Mouse (Mus musculus) kidney, adult 18-20 months (tissue): ENCODE results near the gene Nf2.

ENCODE experiments used
- DNase-seq: peaks from one replicate; pipeline ENCODE4 v3.0.0; 2021

Nf2 gene

GRCm38 (mm10) chr11:4789691-4790090 is 59.6 kb downstream of the Nf2 start:
- DNase-seq: no peak

- no peak for DNase-seq
Measured at GRCm38 (mm10) chr11:4784629-4785142, 64.7 kb downstream of the Nf2 start.

GRCm38 (mm10) chr11:4783116-4783515 is 66.2 kb downstream of the Nf2 start:
- no peak for DNase-seq

- no peak for DNase-seq
Measured at GRCm38 (mm10) chr11:4780927-4781326, 68.4 kb downstream of the Nf2 start.

- peak; percentile 67 for DNase-seq
Measured at GRCm38 (mm10) chr11:4772925-4773324, 76.4 kb downstream of the Nf2 start.

GRCm38 (mm10) chr11:4771756-4772155 is 77.6 kb downstream of the Nf2 start:
- DNase-seq: no peak

GRCm38 (mm10) chr11:4769881-4770280 is 79.5 kb downstream of the Nf2 start:
- no peak for DNase-seq

- DNase-seq: no peak
Measured at GRCm38 (mm10) chr11:4769293-4769692, 80.0 kb downstream of the Nf2 start.

GRCm38 (mm10) chr11:4768399-4768798 is 80.9 kb downstream of the Nf2 start:
- no peak for DNase-seq

GRCm38 (mm10) chr11:4764476-4764875 is 84.9 kb downstream of the Nf2 start:
- no peak for DNase-seq

GRCm38 (mm10) chr11:4763631-4764030 is 85.7 kb downstream of the Nf2 start:
- no peak for DNase-seq

GRCm38 (mm10) chr11:4762511-4762910 is 86.8 kb downstream of the Nf2 start:
- no peak for DNase-seq

- no peak for DNase-seq
Measured at GRCm38 (mm10) chr11:4761991-4762390, 87.3 kb downstream of the Nf2 start.

- peak; percentile 17 for DNase-seq
Measured at GRCm38 (mm10) chr11:4760438-4760837, 88.9 kb downstream of the Nf2 start.

GRCm38 (mm10) chr11:4757789-4758158 is 91.6 kb downstream of the Nf2 start:
- no peak for DNase-seq

- DNase-seq: no peak
Measured at GRCm38 (mm10) chr11:4756984-4757788, 92.2 kb downstream of the Nf2 start.

- DNase-seq: no peak
Measured at GRCm38 (mm10) chr11:4756460-4756859, 92.9 kb downstream of the Nf2 start.

GRCm38 (mm10) chr11:4754867-4755266 is 94.5 kb downstream of the Nf2 start:
- DNase-seq: no peak

- DNase-seq: no peak
Measured at GRCm38 (mm10) chr11:4754036-4754435, 95.3 kb downstream of the Nf2 start.

GRCm38 (mm10) chr11:4752836-4753235 is 96.5 kb downstream of the Nf2 start:
- DNase-seq: no peak

GRCm38 (mm10) chr11:4750263-4750662 is 99.1 kb downstream of the Nf2 start:
- peak; percentile 59 for DNase-seq

GRCm38 (mm10) chr11:4747285-4747684 is 102.1 kb downstream of the Nf2 start:
- no peak for DNase-seq

GRCm38 (mm10) chr11:4746733-4747132 is 102.6 kb downstream of the Nf2 start, which contains the start of gene Cabp7:
Gene Cabp7 (minus strand): TSS chr11:4746778.
- no peak for DNase-seq

- no peak for DNase-seq
Measured at GRCm38 (mm10) chr11:4745969-4746368, 103.4 kb downstream of the Nf2 start.

- DNase-seq: no peak
Measured at GRCm38 (mm10) chr11:4744691-4745090, 104.6 kb downstream of the Nf2 start.
